Mouse (Mus musculus) liver, embryonic 18 days (tissue): Measurements from ENCODE around the gene Tas2r119. TPM values are rescaled to one million over a fixed set of nuclear protein-coding genes. Genes with fewer than 3 reads are reported as not detected.

ENCODE experiments used
- polyA plus RNA-seq: library from polyadenylated mRNA; depleted of rRNA; stranded (reverse); fragments of >200 nt; gene quantifications from 2 replicates; pipeline ENCODE4 v1.2.3, GENCODE M21; 2012; rRNA removed

The Tas2r119 gene
- not detected in 2 replicates for polyA plus RNA-seq

GRCm38 (mm10) chr15:32176989-32177388, at the start of gene Tas2r119:
TSS of gene Tas2r119 (plus strand) at chr15:32177289.

Other genes starting within 250 kb of the Tas2r119 start
- 0.44 and 0.48 TPM in 2 replicates for gene Sema5a, start 67.5 kb downstream of the Tas2r119 start, polyA plus RNA-seq